Mouse (Mus musculus) WW6 (cell line): ENCODE measurements at regions not wholly inside any gene's neighbourhood (a gene's known extent, or its start where the extent isn't known, plus 50 kb on each side); places are given as distances from the start of the nearest gene placed in this dataset.

Experiments
- DNase-seq: peaks from one replicate; pipeline ENCODE4 v3.0.0-alpha.2; 2013; ENCODE audit warnings: low read depth, low spot score

DNA sequence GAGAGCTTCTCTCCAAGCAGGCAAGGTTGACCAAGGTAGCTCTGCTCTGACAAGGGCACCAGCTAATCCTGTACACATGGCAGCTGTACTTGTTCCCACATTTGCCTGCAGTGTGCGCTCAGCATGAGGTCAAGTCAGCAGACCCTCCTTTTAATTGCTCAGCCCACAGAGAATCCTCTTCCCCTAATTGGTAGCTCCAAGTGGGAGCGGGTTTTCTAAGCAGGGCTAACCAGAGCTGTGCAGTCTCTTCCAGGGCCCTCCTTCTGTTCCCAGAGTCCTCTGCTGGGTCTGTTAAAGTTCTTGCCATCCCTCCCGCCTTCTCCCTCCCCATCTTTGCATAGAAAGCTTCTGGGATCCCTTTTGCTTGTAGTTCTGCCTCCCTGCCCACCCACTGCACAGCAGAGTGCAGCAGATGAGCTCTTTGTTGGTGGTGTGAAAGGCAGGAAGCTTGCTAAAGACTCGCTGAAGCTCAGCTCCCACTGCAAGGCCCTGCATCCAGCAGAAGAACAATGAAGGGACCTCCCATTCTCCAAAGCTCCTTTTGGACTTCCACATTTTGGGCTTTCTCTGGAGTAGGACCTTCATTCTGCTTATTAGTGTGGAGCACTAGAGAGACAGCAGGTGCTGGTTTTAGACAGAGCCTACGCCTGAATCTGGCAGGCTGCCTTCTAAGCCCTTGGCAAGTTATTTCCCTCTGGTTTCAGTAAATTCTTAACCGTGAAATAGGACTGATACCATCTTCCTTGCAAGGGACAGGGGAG, 235.3 kb upstream of the Serp2 start:
- DNase-seq, result no peak

DNA sequence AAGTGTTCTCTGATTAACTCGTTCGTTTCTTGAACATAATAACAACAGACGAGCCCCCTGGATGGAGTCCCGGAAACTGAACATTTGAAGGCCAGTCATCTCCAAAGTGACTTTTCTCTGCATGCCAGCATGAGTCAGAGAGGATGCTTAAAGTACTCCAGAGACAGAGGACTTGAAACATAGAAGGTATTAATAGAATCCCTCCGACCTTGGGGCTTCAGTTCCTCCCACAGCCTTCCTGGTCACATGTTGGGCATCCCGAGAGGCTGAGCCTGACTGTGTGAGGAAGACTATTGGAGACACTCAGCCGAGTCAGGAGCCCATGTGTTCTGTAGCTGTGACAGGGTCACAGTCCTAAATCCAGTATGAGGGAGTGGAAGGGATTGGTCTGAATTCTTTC, 232.7 kb upstream of the Serp2 start:
- DNase-seq, result no peak

GRCm38 (mm10) chr14:76787601-76788000, 230.9 kb upstream of the Serp2 start:
- DNase-seq, result no peak

GRCm38 (mm10) chr14:76786214-76786613, 229.5 kb upstream of the Serp2 start:
- no peak for DNase-seq

DNA sequence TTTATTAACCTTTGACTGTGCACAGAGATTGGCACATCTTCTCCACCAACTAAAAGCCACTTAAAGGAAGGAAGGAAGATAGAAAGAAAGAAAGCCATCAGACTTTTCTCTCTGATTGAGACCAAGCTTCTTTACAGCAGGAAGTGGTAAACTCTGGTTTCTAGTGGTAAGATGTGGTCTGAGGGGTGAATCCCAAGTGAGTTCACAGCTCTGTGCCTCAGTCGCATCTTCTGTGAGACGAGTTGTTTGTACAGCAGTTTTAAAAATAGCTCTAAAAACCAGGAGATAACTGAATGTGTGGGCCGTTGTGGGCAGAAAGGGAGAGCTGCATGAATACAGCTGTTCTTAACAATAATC, 224.8 kb upstream of the Serp2 start:
- DNase-seq, result no peak

DNA sequence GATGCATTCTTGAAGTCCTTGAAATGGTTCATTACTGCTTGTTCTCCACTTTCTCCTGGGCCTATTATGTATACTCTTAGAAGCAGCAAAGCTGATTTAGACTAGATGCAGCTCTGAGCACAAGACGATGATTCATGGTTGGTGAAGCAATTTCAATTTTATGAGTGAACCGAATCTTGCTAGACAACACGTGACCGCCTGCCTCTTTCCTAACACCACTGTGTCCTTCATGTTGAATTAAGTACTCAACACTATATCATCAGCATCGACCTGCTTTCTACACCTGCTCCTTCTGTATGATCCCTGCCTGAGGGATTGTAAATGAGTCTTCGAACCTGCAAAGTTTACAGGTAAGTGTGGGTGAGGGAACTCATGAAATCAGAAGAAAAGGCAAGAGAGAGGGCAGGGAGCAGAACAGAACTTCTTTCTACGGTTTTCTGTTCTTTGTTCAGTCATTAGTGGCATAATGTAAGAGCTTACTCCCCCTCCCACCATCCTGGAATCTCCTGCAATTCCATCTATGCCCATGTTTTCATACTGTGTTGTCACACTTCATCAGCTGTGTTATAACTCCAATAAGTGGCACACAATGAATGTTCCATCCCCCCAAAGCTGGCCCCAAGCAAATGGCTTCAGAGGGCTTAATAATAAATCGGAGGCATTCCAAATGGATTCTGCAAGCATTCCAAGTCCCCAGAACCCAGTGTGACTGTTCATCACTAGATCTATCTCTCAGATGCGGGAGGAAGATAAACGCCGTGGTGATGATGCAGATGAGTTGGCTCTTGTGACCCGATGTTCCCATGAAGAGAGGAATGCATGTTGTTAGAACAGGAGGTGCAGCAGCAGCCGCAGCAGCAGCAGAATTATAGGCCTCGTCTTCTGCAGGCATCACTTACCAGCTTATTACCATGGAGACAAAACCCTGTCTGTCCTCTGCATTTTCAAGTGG, 224.2 kb upstream of the Serp2 start:
- no peak for DNase-seq

DNA sequence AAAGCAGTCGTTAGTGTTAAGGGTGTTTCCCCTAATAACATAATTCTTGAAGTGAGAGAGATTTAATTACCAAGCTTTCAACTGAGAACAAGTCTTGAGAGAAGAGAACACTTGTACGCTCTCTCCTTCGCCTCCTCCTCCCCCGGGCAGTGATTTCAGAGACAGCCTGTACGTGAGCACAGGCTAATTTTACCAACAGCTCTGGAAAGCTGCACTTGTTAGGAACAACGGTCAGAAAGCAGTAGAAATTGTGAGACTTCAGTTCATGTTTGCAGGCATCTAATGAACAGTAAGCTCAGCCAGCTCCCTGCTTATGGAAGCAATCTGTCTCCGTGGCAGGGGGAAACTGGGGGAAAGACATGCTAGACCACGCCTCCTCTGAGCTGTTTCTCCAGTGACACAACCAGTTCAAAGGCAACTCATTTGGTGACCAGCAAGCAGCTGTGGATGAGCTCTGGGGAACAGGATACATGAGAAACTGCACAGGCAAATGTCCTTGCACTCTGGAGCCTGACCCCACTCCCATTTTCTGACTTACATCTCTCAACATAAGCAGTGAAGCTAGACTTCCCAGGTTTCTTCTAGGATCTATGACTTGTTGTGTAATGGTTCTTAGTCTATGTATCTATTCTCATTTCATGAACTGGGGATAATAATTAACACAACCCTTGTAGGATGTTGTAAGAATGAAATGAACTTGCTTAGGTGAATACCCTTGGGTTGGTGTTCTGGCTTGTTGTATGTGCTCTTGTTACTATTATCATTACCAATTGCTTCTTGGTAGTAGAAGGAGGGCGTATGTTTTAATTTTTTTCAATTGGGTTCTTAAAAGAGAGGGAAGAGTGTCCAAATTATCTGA, 222.1 kb upstream of the Serp2 start:
- DNase-seq, result no peak

GRCm38 (mm10) chr14:76775387-76775924, 218.8 kb upstream of the Serp2 start:
- DNase-seq, result no peak

DNA sequence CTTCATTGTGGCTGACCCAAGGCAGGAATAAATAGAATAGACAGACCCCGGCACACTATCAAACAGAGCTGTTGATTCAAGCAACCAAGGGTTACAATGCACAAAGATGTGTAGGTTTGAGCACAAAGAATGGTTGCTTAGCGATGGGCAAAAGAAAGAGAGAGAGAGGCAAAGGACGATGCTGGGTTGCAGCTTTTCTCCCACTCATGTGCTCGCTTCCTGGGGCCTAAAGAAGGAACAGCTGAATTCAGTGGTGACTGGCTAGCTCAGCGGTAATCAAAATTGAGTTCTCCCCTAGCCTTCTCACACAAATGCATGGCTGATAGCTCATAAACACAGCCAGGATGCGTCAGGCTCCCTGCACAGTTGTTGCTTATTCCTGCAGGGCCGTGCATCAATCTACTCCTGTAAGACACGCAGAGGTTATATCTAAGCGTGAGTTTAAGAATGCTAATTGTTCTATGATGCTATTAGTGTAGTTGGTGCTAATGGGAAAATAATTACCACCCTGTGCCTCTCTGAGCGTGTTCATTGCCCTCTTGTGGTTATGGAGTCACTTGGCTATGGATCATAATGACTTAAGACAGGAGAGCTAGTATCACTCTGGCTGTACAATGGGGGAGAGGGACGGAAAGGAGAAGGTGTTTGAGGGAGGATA, 216.2 kb upstream of the Serp2 start:
- DNase-seq, result no peak

GRCm38 (mm10) chr14:76770106-76770505, 213.4 kb upstream of the Serp2 start:
- DNase-seq, result no peak

- no peak for DNase-seq
These were observed 210.6 kb upstream of the Serp2 start for GRCm38 (mm10) chr14:76767301-76767700.

DNA sequence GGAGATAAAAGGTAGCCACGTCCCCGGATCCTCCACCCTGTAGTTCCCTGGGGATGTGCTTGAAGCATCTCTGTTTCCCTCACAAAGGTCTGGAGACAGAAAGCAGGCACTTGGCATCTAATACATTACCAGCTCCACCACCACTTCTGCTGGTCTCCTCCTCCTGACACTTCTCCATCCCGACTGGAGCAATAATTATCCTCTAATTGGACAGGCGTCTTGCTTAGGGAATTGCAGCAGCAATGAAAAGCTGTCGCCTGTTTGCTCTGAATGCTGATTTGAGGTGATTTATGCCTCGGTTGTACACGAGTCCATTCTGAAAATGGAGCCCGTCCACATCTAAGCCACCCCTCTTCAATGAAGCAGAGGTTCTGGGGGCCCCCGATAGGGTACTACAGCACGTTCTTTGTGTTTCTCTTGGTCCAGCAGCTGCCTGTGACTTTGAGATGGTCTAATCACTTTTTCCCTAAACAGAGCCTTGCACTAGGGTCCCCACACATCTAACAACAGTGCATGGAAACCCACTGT, 209.6 kb upstream of the Serp2 start:
- no peak for DNase-seq

DNA sequence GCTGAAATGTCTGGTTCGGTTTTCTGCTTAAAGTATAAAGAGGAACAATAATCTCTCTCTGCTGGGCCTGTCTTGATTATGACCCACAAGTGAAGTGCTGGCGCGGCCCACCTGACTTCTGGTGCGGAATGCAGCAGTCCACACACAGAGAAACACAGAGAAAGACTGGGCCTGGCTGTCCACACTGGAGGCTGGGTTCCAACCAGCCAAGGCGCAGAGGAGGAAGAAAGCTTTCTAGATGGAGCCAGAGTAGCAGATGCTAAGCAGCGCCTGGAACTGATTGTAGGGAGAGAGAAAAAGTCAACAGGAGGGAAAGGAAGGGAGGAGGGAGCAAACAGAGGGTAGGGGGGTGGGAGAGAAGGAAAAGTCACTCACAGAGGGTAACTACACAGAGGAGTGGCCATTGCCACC, 208.4 kb upstream of the Serp2 start:
- no peak for DNase-seq

GRCm38 (mm10) chr14:76764390-76764796, 207.7 kb upstream of the Serp2 start:
- no peak for DNase-seq

- no peak for DNase-seq
These were observed 206.8 kb upstream of the Serp2 start for GRCm38 (mm10) chr14:76763539-76763938.

- DNase-seq, result no peak
These were observed 206.1 kb upstream of the Serp2 start for GRCm38 (mm10) chr14:76762777-76763176.

DNA sequence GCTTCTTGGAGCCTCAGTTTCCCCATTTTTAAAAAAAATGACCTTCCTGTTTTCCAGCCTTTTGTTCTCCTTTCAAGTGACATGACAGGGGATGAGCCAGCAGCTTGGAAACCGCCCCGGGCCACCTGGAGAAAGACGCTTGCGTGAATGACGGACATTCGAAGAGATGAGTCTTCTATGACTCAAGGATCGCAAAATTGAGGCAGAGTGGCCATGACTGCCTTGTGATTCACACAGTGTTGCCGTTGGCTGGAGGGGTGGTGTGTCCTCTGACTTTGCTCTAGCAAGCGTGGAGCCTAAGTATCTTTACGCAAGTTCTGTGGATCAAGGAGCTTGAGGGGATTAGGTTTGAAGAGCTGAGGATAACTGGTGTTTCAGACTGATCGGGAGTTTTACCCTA, 205.0 kb upstream of the Serp2 start:
- no peak for DNase-seq

DNA sequence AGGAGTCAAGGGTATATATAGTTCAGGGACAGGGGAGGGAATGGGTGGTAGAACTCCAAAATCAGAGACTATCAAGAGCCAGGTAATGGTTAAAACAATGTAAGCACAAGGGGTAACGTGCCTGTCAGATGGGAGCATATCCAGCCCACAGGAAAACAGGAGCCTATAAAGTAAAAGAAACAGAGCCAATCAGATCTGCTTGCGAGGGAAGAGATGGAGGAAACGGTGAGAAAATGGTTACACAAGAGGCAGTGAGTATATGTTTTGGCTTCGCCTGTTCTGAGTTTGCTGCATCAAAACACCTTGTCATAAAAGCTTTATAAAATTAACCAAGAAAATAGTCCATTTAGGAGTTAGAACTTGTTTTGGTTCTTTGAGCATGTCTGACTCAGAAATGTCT, 204.6 kb upstream of the Serp2 start:
- DNase-seq, result no peak

GRCm38 (mm10) chr14:76760509-76761023, 203.9 kb upstream of the Serp2 start:
- no peak for DNase-seq

DNA sequence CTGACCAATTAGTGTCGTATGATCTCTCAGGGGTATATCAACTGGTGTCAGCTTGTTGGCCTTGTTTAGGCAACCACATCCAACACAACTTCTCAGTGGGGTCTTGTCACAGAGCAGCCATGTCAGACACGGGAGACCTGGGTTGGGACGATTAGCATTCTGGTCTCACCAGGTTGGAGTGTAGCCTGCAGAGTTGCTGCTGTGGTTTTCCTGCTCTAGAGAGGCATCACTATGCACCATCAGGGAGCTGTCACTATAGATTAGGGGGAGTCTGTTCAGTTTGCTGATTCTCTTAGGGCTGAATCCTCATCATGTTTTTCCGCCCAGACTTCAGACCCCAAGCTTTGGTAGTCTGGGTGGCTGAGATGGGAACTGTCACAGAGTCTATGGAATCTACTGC, 202.7 kb upstream of the Serp2 start:
- DNase-seq, result no peak

- DNase-seq, result no peak
These were observed 201.9 kb upstream of the Serp2 start for GRCm38 (mm10) chr14:76758589-76758988.
